Comparison of ENCODE assay signal across 9 mouse cellular contexts in genomic region chr11:4661871-4662495, GRCm38 (mm10). TPM values are rescaled to one million over a fixed set of nuclear protein-coding genes. Genes with fewer than 3 reads are reported as not detected.
A peak's percentile ranks its signal among the peaks of the same experiment; 100 is the strongest.
DNase-seq lines count a peak whose midpoint lies in the region; ATAC-seq and TF ChIP-seq lines count a peak whose summit lies in the region.
"Had no signal": no experiment of that assay in that cellular context is flagged by ENCODE, and none has a peak within 500 bp of the region (broad histone marks: within the 10 kb centered on the region; RNA-seq: fewer than 3 reads in every experiment).

No protein-coding gene starts in this region.

- H3K9ac ChIP-seq in lung, postnatal 0 days (replicated peaks; ENCODE audit: low read depth): no peak overlapping the region
- H3K9ac ChIP-seq in kidney, embryonic 15.5 days: no peak overlapping the region

- WGBS in lung, postnatal 0 days: 73% methylated on average over 10 of the region's 10 CpGs
- WGBS in kidney, embryonic 15.5 days: 82% methylated on average over 10 of the region's 10 CpGs

- no peak for TF ChIP-seq CTCF in lung, postnatal 0 days (IDR thresholded peaks at IDR 0.05)

- no peaks in the 10 kb centered on the region for H3K27me3 ChIP-seq in lung, postnatal 0 days (replicated peaks; ENCODE audit: insufficient read depth, low read length)
- H3K27me3 ChIP-seq in kidney, embryonic 15.5 days: no peaks in the 10 kb centered on the region

- H3K4me1 ChIP-seq in lung, postnatal 0 days (ENCODE audit: insufficient read depth, low read depth, low read length): no peaks in the 10 kb centered on the region
- no peaks in the 10 kb centered on the region for H3K4me1 ChIP-seq in kidney, embryonic 15.5 days
- H3K4me1 ChIP-seq: midbrain, embryonic 10.5 days had no signal

- TF ChIP-seq EP300 in lung, postnatal 0 days (IDR thresholded peaks at IDR 0.05): peak; percentile 14; the same call in 1 of the 2 replicates

- H3K4me2 ChIP-seq in lung, postnatal 0 days (replicated peaks; ENCODE audit: low read depth, low read length): no peak overlapping the region
- no peak overlapping the region for H3K4me2 ChIP-seq in kidney, embryonic 15.5 days

- H3K9me3 ChIP-seq in lung, postnatal 0 days (ENCODE audit: low read length): no peaks in the 10 kb centered on the region
- no peaks in the 10 kb centered on the region for H3K9me3 ChIP-seq in kidney, embryonic 15.5 days (replicated peaks)
- H3K9me3 ChIP-seq: midbrain, embryonic 10.5 days had no signal

- H3K27ac ChIP-seq in lung, postnatal 0 days (ENCODE audit: low read length): no peak overlapping the region
- no peak overlapping the region for H3K27ac ChIP-seq in kidney, embryonic 15.5 days
- H3K27ac ChIP-seq: heart, adult 2 months; midbrain, embryonic 10.5 days had no signal

- no peak overlapping the region for H3K4me3 ChIP-seq in lung, postnatal 0 days (ENCODE audit: low read depth, low read length)
- no peak overlapping the region for H3K4me3 ChIP-seq in kidney, embryonic 15.5 days (replicated peaks)
- H3K4me3 ChIP-seq: heart, adult 2 months; midbrain, embryonic 10.5 days had no signal

- ATAC-seq in lung, postnatal 0 days: peak; percentile 80
- ATAC-seq in kidney, embryonic 15.5 days (replicated peaks; ENCODE audit: low FRiP score): no peak

- intact Hi-C loops in left cerebral cortex, postnatal 25 days (cut with DNase I): loop anchor here (1.0 kb wide), 1 partner anchor 17 kb away; no protein-coding TSS in a partner anchor

- DNase-seq in left cerebral cortex, postnatal 25 days (ENCODE audit: low spot score in 2 of 2): peak; percentile 23 to 37
- DNase-seq in left cerebral cortex, adult 8-10 months (ENCODE audit: low spot score in 2 of 2): no peak
- peak; percentile 47 for DNase-seq in adipocyte (ENCODE audit: low spot score)
- peak; percentile 57 to 64 for DNase-seq in cerebellum, adult 18-20 months
- DNase-seq in lung, postnatal 0 days (ENCODE audit: low spot score): peak; percentile 52
- DNase-seq in kidney, adult 9 months: no peak
- DNase-seq: heart, adult 2 months had no signal

- 0 out of 2 replicates have a peak, but pooled peaks cover 14% of the 10 kb centered on the region for H3K36me3 ChIP-seq in lung, postnatal 0 days (ENCODE audit: insufficient read depth, low read length)
- H3K36me3 ChIP-seq in kidney, embryonic 15.5 days: peaks cover 63% of the 10 kb centered on the region

RNA-seq across cellular contexts. Expression of gene Ascc2, which starts 24.4 kb away (rescaled TPM):
- total RNA-seq in left cerebral cortex, postnatal 25 days (2021): 10 to 100 TPM; 18.8 to 18.9 TPM
- 10 to 100 TPM; 16.3 to 20.8 (median 18.2) TPM for total RNA-seq in left cerebral cortex, adult 8-10 months (2022)
- polyA plus RNA-seq in lung, postnatal 0 days (2015; fragmentation: Nextera tagmentation; extraction: Ambion mirVana): 21.7 and 25.3 TPM in 2 replicates
- 34.5 and 36.5 TPM in 2 replicates for polyA plus RNA-seq in kidney, embryonic 15.5 days (2015; fragmentation: Nextera tagmentation; extraction: Ambion mirVana)

RNA-seq across cellular contexts. Expression of gene Gm11032, which starts 42.1 kb away (rescaled TPM):
- total RNA-seq in left cerebral cortex, postnatal 25 days (2021): not detected
- total RNA-seq in left cerebral cortex, adult 8-10 months (2022): not detected
- not detected in 2 replicates for polyA plus RNA-seq in lung, postnatal 0 days (2015; fragmentation: Nextera tagmentation; extraction: Ambion mirVana)
- polyA plus RNA-seq in kidney, embryonic 15.5 days (2015; fragmentation: Nextera tagmentation; extraction: Ambion mirVana): not detected in 2 replicates
- total RNA-seq: heart, adult 2 months had no signal
- polyA plus RNA-seq: heart, adult 2 months; midbrain, embryonic 10.5 days had no signal

RNA-seq across cellular contexts. Expression of gene Uqcr10, which starts 42.2 kb away (rescaled TPM):
- total RNA-seq in left cerebral cortex, postnatal 25 days (2021): 100 to 1,000 TPM; 379 to 407 TPM
- 100 to 1,000 TPM; 312 to 352 (median 336) TPM for total RNA-seq in left cerebral cortex, adult 8-10 months (2022)
- polyA plus RNA-seq in lung, postnatal 0 days (2015; fragmentation: Nextera tagmentation; extraction: Ambion mirVana): 723 and 783 TPM in 2 replicates
- 889 and 930 TPM in 2 replicates for polyA plus RNA-seq in kidney, embryonic 15.5 days (2015; fragmentation: Nextera tagmentation; extraction: Ambion mirVana)

RNA-seq across cellular contexts. Expression of gene Zmat5, which starts 42.5 kb away (rescaled TPM):
- total RNA-seq in left cerebral cortex, postnatal 25 days (2021): 10 to 100 TPM; 27.8 to 30.8 TPM
- total RNA-seq in left cerebral cortex, adult 8-10 months (2022): 10 to 100 TPM; 22.7 to 38.8 (median 27.7) TPM
- polyA plus RNA-seq in lung, postnatal 0 days (2015; fragmentation: Nextera tagmentation; extraction: Ambion mirVana): 63.7 and 67.2 TPM in 2 replicates
- polyA plus RNA-seq in kidney, embryonic 15.5 days (2015; fragmentation: Nextera tagmentation; extraction: Ambion mirVana): 71.6 and 72.1 TPM in 2 replicates

Comparison
In these comparisons a context has a peak if more than half of its experiments do, and no peak if none do; other contexts are left out.
1. DNase-seq: peak in left cerebral cortex, postnatal 25 days (2 of 2), adipocyte (single experiment), cerebellum, adult 18-20 months (2 of 2) and lung, postnatal 0 days (single experiment); none in left cerebral cortex, adult 8-10 months (0 of 2) and kidney, adult 9 months (single experiment).